Mouse (Mus musculus): ENCODE measurements around the gene Gcnt3. TPM values are rescaled to one million over a fixed set of nuclear protein-coding genes. Genes with fewer than 3 reads are reported as not detected.

Gcnt3 gene
- 0.22 TPM in 1 of 2 replicates, not detected in the other for total RNA-seq (2014; rRNA removed)
- polyA plus RNA-seq (2015; fragmentation: Nextera tagmentation; extraction: Ambion mirVana), result 0.04 TPM in 1 of 2 replicates, not detected in the other

DNA sequence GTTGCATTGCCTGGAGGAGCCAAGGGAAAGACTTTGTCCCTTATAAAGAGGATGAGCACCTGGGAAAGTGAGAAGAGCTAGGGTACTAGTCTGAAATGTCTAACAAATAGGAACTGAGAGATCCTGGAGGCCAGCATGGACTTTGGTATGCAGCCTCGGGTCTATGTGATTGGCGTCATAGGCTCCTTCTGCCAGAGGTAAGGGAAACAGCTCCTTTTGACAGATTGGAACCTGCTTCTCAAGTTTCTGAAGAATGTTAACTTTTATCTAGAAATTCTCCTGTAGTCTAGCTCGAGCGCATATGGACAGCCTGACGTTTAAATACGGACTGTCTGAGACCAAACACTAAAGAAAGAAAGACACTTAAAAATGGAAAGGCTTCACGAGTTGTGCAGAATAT lies at the start of gene Gcnt3:
Gcnt3 (minus strand) TSS at position 101 of the 400 bp plus-strand sequence.
- Histone ChIP-seq H3K27ac (ENCODE audit: low read depth, low read length) (no peak within 1 kb of the TSS), H3K4me2 (ENCODE audit: low read depth, low read length, poor library complexity, severe bottlenecking) (no peak within 1 kb of the TSS), H3K9me3 (ENCODE audit: low read length) (no peaks in the 10 kb centered on the region), H3K36me3 (ENCODE audit: insufficient read depth, low read length) (no peaks in the 10 kb centered on the region), H3K4me3 (ENCODE audit: low read depth, low read length) (no peak within 1 kb of the TSS), H3K4me1 (ENCODE audit: insufficient read depth, low read length) (no peaks in the 10 kb centered on the region), H3K27me3 (ENCODE audit: insufficient read depth, low read length) (no peaks in the 10 kb centered on the region), H3K9ac (replicated peaks; ENCODE audit: low read length, poor library complexity, severe bottlenecking) (no peak within 1 kb of the TSS)
- ATAC-seq (ENCODE audit: low FRiP score) (no peak), DNase-seq (ENCODE audit: low spot score) (no peak)
- no peak for TF ChIP-seq CTCF (IDR thresholded peaks at IDR 0.05)
- 94% methylated on average over 7 of the region's 7 CpGs for WGBS

DNA sequence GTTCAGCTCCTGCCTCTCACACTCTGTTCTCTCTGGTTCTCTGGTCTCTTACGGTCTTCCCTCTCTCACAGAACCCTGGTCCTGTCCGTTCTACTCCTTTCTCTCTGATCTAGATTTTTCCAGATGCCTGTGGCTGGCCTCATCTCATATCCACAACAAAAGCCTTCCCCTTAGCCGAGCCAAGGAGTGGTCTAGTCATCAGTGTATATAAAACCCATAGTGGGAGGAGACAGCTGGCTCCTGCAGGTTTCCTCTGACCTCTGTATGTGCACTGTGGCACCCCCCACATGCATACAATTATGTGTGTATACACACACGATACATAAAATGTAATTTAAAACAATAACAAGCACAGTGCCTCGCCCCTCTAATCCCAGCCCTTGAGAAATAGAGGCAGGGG lies 49.5 kb upstream of the Gcnt3 start:
- H3K4me1 ChIP-seq (ENCODE audit: insufficient read depth, low read length), result no peaks in the 10 kb centered on the region
- H3K9me3 ChIP-seq (ENCODE audit: low read length), result no peaks in the 10 kb centered on the region
- H3K27me3 ChIP-seq (ENCODE audit: insufficient read depth, low read length), result no peaks in the 10 kb centered on the region
- ATAC-seq (ENCODE audit: low FRiP score), result no peak
- no peak for TF ChIP-seq CTCF (IDR thresholded peaks at IDR 0.05)
- DNase-seq (ENCODE audit: low spot score), result no peak
- WGBS, result 71% methylated on average over 5 of the region's 5 CpGs
- no peak overlapping the region for H3K9ac ChIP-seq (replicated peaks; ENCODE audit: low read length, poor library complexity, severe bottlenecking)
- H3K4me3 ChIP-seq (ENCODE audit: low read depth, low read length), result no peak overlapping the region
- no peak overlapping the region for H3K4me2 ChIP-seq (ENCODE audit: low read depth, low read length, poor library complexity, severe bottlenecking)
- no peaks in the 10 kb centered on the region for H3K36me3 ChIP-seq (ENCODE audit: insufficient read depth, low read length)
- H3K27ac ChIP-seq (ENCODE audit: low read depth, low read length), result no peak overlapping the region

DNA sequence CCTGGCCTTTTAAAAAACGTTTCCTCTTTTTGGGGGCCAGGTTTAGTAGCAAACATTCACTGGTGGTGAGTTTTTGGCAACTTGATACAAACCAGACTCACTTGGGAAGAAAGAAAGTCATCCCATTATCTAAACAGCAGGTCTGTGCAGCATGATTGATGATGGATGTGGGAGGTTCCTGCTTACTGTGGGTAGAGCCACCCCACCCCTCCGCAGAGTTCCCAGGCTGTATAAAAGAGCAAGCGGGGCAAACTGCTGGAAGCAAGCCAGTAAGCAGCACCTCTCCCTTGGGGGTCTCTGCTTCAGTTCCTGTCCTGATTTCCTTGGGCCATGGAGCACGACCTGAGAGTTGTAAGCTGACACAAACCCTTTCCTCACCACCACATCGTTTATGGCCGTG lies 48.2 kb upstream of the Gcnt3 start:
- Histone ChIP-seq H3K9me3 (ENCODE audit: low read length) (no peaks in the 10 kb centered on the region), H3K9ac (replicated peaks; ENCODE audit: low read length, poor library complexity, severe bottlenecking) (no peak overlapping the region), H3K27ac (ENCODE audit: low read depth, low read length) (no peak overlapping the region), H3K4me1 (ENCODE audit: insufficient read depth, low read length) (no peaks in the 10 kb centered on the region), H3K4me3 (ENCODE audit: low read depth, low read length) (no peak overlapping the region), H3K4me2 (ENCODE audit: low read depth, low read length, poor library complexity, severe bottlenecking) (no peak overlapping the region), H3K36me3 (ENCODE audit: insufficient read depth, low read length) (no peaks in the 10 kb centered on the region), H3K27me3 (ENCODE audit: insufficient read depth, low read length) (no peaks in the 10 kb centered on the region)
- 59% methylated on average over 6 of the region's 6 CpGs for WGBS
- TF ChIP-seq CTCF (IDR thresholded peaks at IDR 0.05), result no peak
- DNase-seq (ENCODE audit: low spot score) (no peak), ATAC-seq (ENCODE audit: low FRiP score) (no peak)

DNA sequence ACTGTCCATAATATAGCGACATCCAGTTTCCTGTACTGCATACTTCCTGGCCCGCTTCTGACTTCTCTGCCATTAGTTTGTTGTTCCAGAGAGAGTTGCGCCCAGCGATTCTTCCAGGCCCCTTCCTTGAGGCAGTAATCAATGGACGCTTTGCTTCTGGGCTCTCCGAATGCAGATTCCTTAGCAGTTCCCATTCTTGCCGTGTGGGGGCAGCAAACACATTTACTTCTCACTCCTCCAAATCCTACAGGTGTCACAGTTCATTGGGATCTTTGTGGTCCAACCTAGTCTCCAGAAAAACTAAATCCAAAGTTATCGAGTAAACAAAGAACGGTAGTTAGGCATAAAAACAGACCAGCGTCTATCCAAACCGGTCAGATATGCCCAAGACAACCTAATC lies 46.2 kb upstream of the Gcnt3 start:
- Histone ChIP-seq H3K27ac (ENCODE audit: low read depth, low read length) (no peak overlapping the region), H3K27me3 (ENCODE audit: insufficient read depth, low read length) (no peaks in the 10 kb centered on the region), H3K4me3 (ENCODE audit: low read depth, low read length) (no peak overlapping the region), H3K4me2 (ENCODE audit: low read depth, low read length, poor library complexity, severe bottlenecking) (no peak overlapping the region), H3K4me1 (ENCODE audit: insufficient read depth, low read length) (no peaks in the 10 kb centered on the region), H3K36me3 (ENCODE audit: insufficient read depth, low read length) (no peaks in the 10 kb centered on the region), H3K9me3 (ENCODE audit: low read length) (no peaks in the 10 kb centered on the region), H3K9ac (replicated peaks; ENCODE audit: low read length, poor library complexity, severe bottlenecking) (no peak overlapping the region)
- WGBS, result 63% methylated on average over 11 of the region's 11 CpGs
- TF ChIP-seq CTCF (IDR thresholded peaks at IDR 0.05), result peak; percentile 78
- ATAC-seq (ENCODE audit: low FRiP score) (no peak), DNase-seq (ENCODE audit: low spot score) (peak; percentile 58)

DNA sequence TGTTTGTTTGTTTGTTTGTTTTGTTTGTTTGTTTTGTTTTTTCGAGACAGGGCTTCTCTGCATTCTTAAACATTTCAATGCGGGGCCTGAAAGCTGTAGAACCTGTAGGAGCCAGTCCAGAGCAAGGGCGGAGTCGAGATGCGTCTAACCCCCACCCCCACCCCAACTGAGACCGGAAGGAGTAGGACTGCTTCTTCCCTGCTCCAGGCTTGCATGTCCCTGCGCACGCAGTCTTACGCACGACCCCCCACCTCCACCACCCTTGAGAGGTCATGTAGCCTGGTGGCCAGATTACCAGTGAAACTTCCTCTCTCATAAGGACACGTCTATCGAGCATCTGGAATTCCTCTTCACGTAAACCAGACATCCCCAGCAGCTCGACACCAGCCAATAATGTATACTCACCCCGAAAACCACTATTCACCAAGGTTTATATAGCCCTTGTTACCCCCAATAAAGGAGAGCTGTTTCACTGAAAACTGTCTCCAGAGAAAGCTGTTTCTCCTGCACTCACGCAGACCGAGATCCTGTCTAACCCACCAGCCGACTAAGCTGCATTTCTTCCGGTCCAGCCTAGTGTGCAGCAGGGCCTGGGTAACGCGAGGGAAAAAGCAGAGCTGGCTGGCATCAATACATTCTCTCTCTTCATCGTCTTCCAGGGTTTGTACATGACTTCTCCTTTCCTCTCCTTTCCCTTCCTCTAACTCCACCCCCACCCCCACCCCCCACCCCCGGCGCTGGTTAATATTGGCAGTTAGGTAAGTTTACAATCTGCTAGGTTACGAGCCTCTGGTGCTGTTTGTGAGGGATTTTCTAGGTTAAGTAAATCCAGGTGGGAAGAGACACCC lies 44.7 kb upstream of the Gcnt3 start:
- 84% methylated on average over 25 of the region's 25 CpGs for WGBS

DNA sequence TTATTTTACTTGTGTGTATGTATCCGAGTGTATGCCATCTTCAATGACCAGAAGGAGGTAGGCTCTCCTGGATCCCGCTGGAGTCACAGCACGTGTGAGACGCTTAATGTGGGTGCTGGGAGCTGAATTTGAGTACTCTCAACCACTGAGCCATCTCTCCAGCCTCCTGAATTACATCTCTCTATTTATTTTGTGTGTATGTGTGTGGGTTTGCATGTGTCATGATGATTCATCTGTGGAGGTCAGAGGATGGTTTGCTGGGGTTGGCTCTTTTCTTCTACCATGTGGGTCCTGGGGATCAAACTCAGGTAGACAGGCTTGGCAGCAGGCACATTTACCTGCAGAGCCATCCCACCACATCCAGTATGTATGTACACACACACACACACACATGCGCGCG lies 43.9 kb upstream of the Gcnt3 start:
- ATAC-seq (ENCODE audit: low FRiP score) (no peak), DNase-seq (ENCODE audit: low spot score) (no peak)
- TF ChIP-seq CTCF (IDR thresholded peaks at IDR 0.05), result no peak
- WGBS, result 94% methylated on average over 7 of the region's 7 CpGs
- no peaks in the 10 kb centered on the region for H3K36me3 ChIP-seq (ENCODE audit: insufficient read depth, low read length)
- H3K27ac ChIP-seq (ENCODE audit: low read depth, low read length), result no peak overlapping the region
- H3K27me3 ChIP-seq (ENCODE audit: insufficient read depth, low read length), result no peaks in the 10 kb centered on the region
- H3K9ac ChIP-seq (replicated peaks; ENCODE audit: low read length, poor library complexity, severe bottlenecking), result no peak overlapping the region
- no peak overlapping the region for H3K4me3 ChIP-seq (ENCODE audit: low read depth, low read length)
- H3K4me2 ChIP-seq (ENCODE audit: low read depth, low read length, poor library complexity, severe bottlenecking), result no peak overlapping the region
- H3K9me3 ChIP-seq (ENCODE audit: low read length), result no peaks in the 10 kb centered on the region
- H3K4me1 ChIP-seq (ENCODE audit: insufficient read depth, low read length), result no peaks in the 10 kb centered on the region

More for the DNA sequence above, 44.7 kb upstream of the Gcnt3 start:
- H3K4me3 ChIP-seq (ENCODE audit: low read depth, low read length), result no peak overlapping the region
- no peaks in the 10 kb centered on the region for H3K9me3 ChIP-seq (ENCODE audit: low read length)
- DNase-seq (ENCODE audit: low spot score) (no peak), ATAC-seq (ENCODE audit: low FRiP score) (no peak)
- no peak overlapping the region for H3K27ac ChIP-seq (ENCODE audit: low read depth, low read length)
- no peak overlapping the region for H3K9ac ChIP-seq (replicated peaks; ENCODE audit: low read length, poor library complexity, severe bottlenecking)
- H3K27me3 ChIP-seq (ENCODE audit: insufficient read depth, low read length), result no peaks in the 10 kb centered on the region
- H3K36me3 ChIP-seq (ENCODE audit: insufficient read depth, low read length), result no peaks in the 10 kb centered on the region
- TF ChIP-seq CTCF (IDR thresholded peaks at IDR 0.05), result no peak
- no peak overlapping the region for H3K4me2 ChIP-seq (ENCODE audit: low read depth, low read length, poor library complexity, severe bottlenecking)
- H3K4me1 ChIP-seq (ENCODE audit: insufficient read depth, low read length), result no peaks in the 10 kb centered on the region
